Comparison of ENCODE assay signal across 14 mouse cellular contexts in genomic region chr6:76964998-76965432, GRCm38 (mm10).
A peak's percentile ranks its signal among the peaks of the same experiment; 100 is the strongest.
DNase-seq lines count a peak whose midpoint lies in the region; ATAC-seq and TF ChIP-seq lines count a peak whose summit lies in the region.
"Had no signal": no experiment of that assay in that cellular context is flagged by ENCODE, and none has a peak within 500 bp of the region (broad histone marks: within the 10 kb centered on the region; RNA-seq: fewer than 3 reads in every experiment).

No protein-coding gene starts in this region.

- no peak overlapping the region for H3K27ac ChIP-seq in forebrain, embryonic 14.5 days (ENCODE audit: low read depth, low read length)
- H3K27ac ChIP-seq in forebrain, embryonic 11.5 days (ENCODE audit: low read depth, low read length) = no peak overlapping the region
- H3K27ac ChIP-seq in cerebellum, adult 2 months (ENCODE audit: insufficient read depth, low read length) = no peak overlapping the region
- 0 out of 2 replicates have a peak overlapping the region, but pooled peaks have one; percentile 29 for H3K27ac ChIP-seq in forebrain, postnatal 0 days (ENCODE audit: low read depth, low read length)
- no peak overlapping the region for H3K27ac ChIP-seq in heart, embryonic 10.5 days
- H3K27ac ChIP-seq: embryonic facial prominence, embryonic 15.5 days; heart, adult 2 months; liver, embryonic 15.5 days; midbrain, embryonic 12.5 days had no signal

- TF ChIP-seq CTCF in cerebellum, adult 2 months (IDR thresholded peaks at IDR 0.05; ENCODE audit: borderline replicate concordance, insufficient read depth, low read depth, low read length) = no peak
- TF ChIP-seq CTCF in forebrain, postnatal 0 days (IDR thresholded peaks at IDR 0.05; ENCODE audit: low read depth) = no peak

- no peak overlapping the region for H3K4me3 ChIP-seq in forebrain, embryonic 14.5 days (ENCODE audit: low read depth, low read length)
- no peak overlapping the region for H3K4me3 ChIP-seq in forebrain, embryonic 11.5 days (ENCODE audit: low read depth, low read length)
- no peak overlapping the region for H3K4me3 ChIP-seq in cerebellum, adult 2 months (replicated peaks; ENCODE audit: insufficient read depth, low read depth, low read length)
- no peak overlapping the region for H3K4me3 ChIP-seq in forebrain, postnatal 0 days (ENCODE audit: low read depth, low read length)
- no peak overlapping the region for H3K4me3 ChIP-seq in heart, embryonic 10.5 days
- H3K4me3 ChIP-seq: embryonic facial prominence, embryonic 15.5 days; heart, adult 2 months; liver, embryonic 15.5 days; midbrain, embryonic 12.5 days had no signal

- 78% methylated on average over 5 of the region's 5 CpGs for WGBS in forebrain, embryonic 14.5 days
- WGBS in forebrain, embryonic 11.5 days = 88% methylated on average over 5 of the region's 5 CpGs
- WGBS in cerebellum, adult 2 months = 14% methylated on average over 5 of the region's 5 CpGs
- WGBS in forebrain, postnatal 0 days = 49% methylated on average over 5 of the region's 5 CpGs
- WGBS in heart, embryonic 10.5 days = 85% methylated on average over 5 of the region's 5 CpGs

- no peaks in the 10 kb centered on the region for H3K36me3 ChIP-seq in forebrain, embryonic 14.5 days (ENCODE audit: control insufficient read depth, insufficient read depth, low read length)
- no peaks in the 10 kb centered on the region for H3K36me3 ChIP-seq in forebrain, embryonic 11.5 days (ENCODE audit: control insufficient read depth, insufficient read depth, low read length)
- no peaks in the 10 kb centered on the region for H3K36me3 ChIP-seq in forebrain, postnatal 0 days (ENCODE audit: insufficient read depth)
- no peaks in the 10 kb centered on the region for H3K36me3 ChIP-seq in heart, embryonic 10.5 days
- H3K36me3 ChIP-seq: embryonic facial prominence, embryonic 15.5 days; liver, embryonic 15.5 days; midbrain, embryonic 12.5 days had no signal

- peak; percentile 32 for DNase-seq in forebrain, embryonic 14.5 days (ENCODE audit: low spot score)
- DNase-seq in forebrain, embryonic 11.5 days (ENCODE audit: low spot score) = no peak
- DNase-seq in left cerebral cortex, postnatal 25 days (ENCODE audit: low spot score in 2 of 2) = peak; percentile 19 to 73
- DNase-seq in left cerebral cortex, adult 9 months (ENCODE audit: low spot score in 2 of 2) = no peak
- DNase-seq in cerebellum, adult 2 months = peak; percentile 42 to 73
- peak; percentile 70 for DNase-seq in forebrain, postnatal 0 days
- DNase-seq in spleen, postnatal 36 days (ENCODE audit: low spot score in 2 of 2) = no peak
- DNase-seq in heart, embryonic 10.5 days (ENCODE audit: low spot score) = no peak
- DNase-seq: adrenal gland, postnatal 25 days; heart, adult 2 months; kidney, adult 9 months had no signal

- H3K4me1 ChIP-seq in forebrain, embryonic 14.5 days (ENCODE audit: control insufficient read depth, insufficient read depth, low read length) = no peaks in the 10 kb centered on the region
- no peaks in the 10 kb centered on the region for H3K4me1 ChIP-seq in forebrain, embryonic 11.5 days (replicated peaks; ENCODE audit: control insufficient read depth, insufficient read depth, low read length)
- H3K4me1 ChIP-seq in cerebellum, adult 2 months (ENCODE audit: control insufficient read depth, insufficient read depth, low read length) = peaks cover 3% of the 10 kb centered on the region; the same call in 1 of the 2 replicates
- no peaks in the 10 kb centered on the region for H3K4me1 ChIP-seq in forebrain, postnatal 0 days (ENCODE audit: insufficient read depth)
- no peaks in the 10 kb centered on the region for H3K4me1 ChIP-seq in heart, embryonic 10.5 days
- H3K4me1 ChIP-seq: embryonic facial prominence, embryonic 15.5 days; liver, embryonic 15.5 days; midbrain, embryonic 12.5 days had no signal

- ATAC-seq in forebrain, embryonic 14.5 days = no peak
- ATAC-seq in forebrain, embryonic 11.5 days (replicated peaks; ENCODE audit: low FRiP score) = no peak
- ATAC-seq in forebrain, postnatal 0 days = peak; percentile 84

- no peaks in the 10 kb centered on the region for H3K27me3 ChIP-seq in forebrain, embryonic 14.5 days (replicated peaks; ENCODE audit: control insufficient read depth, insufficient read depth, low read length)
- H3K27me3 ChIP-seq in forebrain, embryonic 11.5 days (ENCODE audit: control insufficient read depth, insufficient read depth, low read length) = no peaks in the 10 kb centered on the region
- H3K27me3 ChIP-seq in cerebellum, adult 2 months (ENCODE audit: control insufficient read depth, insufficient read depth, low read length) = no peaks in the 10 kb centered on the region
- H3K27me3 ChIP-seq in forebrain, postnatal 0 days (ENCODE audit: insufficient read depth, low read length) = no peaks in the 10 kb centered on the region
- H3K27me3 ChIP-seq in heart, embryonic 10.5 days (ENCODE audit: insufficient read depth, poor library complexity, severe bottlenecking) = no peaks in the 10 kb centered on the region
- H3K27me3 ChIP-seq: embryonic facial prominence, embryonic 15.5 days; liver, embryonic 15.5 days; midbrain, embryonic 12.5 days had no signal

- no peak overlapping the region for H3K9ac ChIP-seq in forebrain, embryonic 14.5 days (ENCODE audit: low read length)
- no peak overlapping the region for H3K9ac ChIP-seq in forebrain, embryonic 11.5 days (ENCODE audit: low read length)
- H3K9ac ChIP-seq in forebrain, postnatal 0 days = no peak overlapping the region
- H3K9ac ChIP-seq: embryonic facial prominence, embryonic 15.5 days; liver, embryonic 15.5 days; midbrain, embryonic 12.5 days had no signal

- intact Hi-C loops in left cerebral cortex, postnatal 25 days (cut with DNase I) = no loop called here

- no peak overlapping the region for H3K4me2 ChIP-seq in forebrain, embryonic 14.5 days (ENCODE audit: low read length)
- no peak overlapping the region for H3K4me2 ChIP-seq in forebrain, embryonic 11.5 days (ENCODE audit: low read depth, low read length, severe bottlenecking)
- no peak overlapping the region for H3K4me2 ChIP-seq in forebrain, postnatal 0 days (ENCODE audit: low read depth)
- H3K4me2 ChIP-seq: embryonic facial prominence, embryonic 15.5 days; liver, embryonic 15.5 days; midbrain, embryonic 12.5 days had no signal

- no peak for TF ChIP-seq POLR2A in cerebellum, adult 2 months (IDR thresholded peaks at IDR 0.05; ENCODE audit: borderline replicate concordance, insufficient read depth, low read length)

- H3K9me3 ChIP-seq in forebrain, embryonic 14.5 days (replicated peaks; ENCODE audit: control insufficient read depth, low read length) = no peaks in the 10 kb centered on the region
- no peaks in the 10 kb centered on the region for H3K9me3 ChIP-seq in forebrain, embryonic 11.5 days (ENCODE audit: control insufficient read depth, low read length)
- no peaks in the 10 kb centered on the region for H3K9me3 ChIP-seq in forebrain, postnatal 0 days (ENCODE audit: low read length)
- H3K9me3 ChIP-seq in heart, embryonic 10.5 days = no peaks in the 10 kb centered on the region
- H3K9me3 ChIP-seq: embryonic facial prominence, embryonic 15.5 days; liver, embryonic 15.5 days; midbrain, embryonic 12.5 days had no signal

Comparison
In these comparisons a context has a peak if more than half of its experiments do, and no peak if none do; other contexts are left out.
1. DNase-seq: peak in forebrain, embryonic 14.5 days (single experiment), left cerebral cortex, postnatal 25 days (2 of 2), cerebellum, adult 2 months (2 of 2) and forebrain, postnatal 0 days (single experiment); none in forebrain, embryonic 11.5 days (single experiment), left cerebral cortex, adult 9 months (0 of 2), spleen, postnatal 36 days (0 of 2) and heart, embryonic 10.5 days (single experiment).